Mouse (Mus musculus) embryonic facial prominence, embryonic 11.5 days (tissue): ENCODE measurements at regions not wholly inside any gene's neighbourhood (a gene's known extent, or its start where the extent isn't known, plus 50 kb on each side); places are given as distances from the start of the nearest gene placed in this dataset.

Source experiments
- ATAC-seq: fragments of 200-750 bp; cut with Nextera tagmentation; replicated peaks from 2 replicates; pipeline ENCODE4 v1.8.0; 2017; ENCODE audit warnings: low read depth; ENCODE audit not compliant: insufficient number of reproducible peaks, low FRiP score, low TSS enrichment
- DNase-seq: peaks from one replicate; pipeline ENCODE4 v3.0.0-alpha.2; 2015; ENCODE audit warnings: low spot score
- H3K27ac ChIP-seq: fragments of 300-500 bp; sonication (generic); replicated peaks from 2 replicates; pipeline ENCODE4 v1.5.1; 2014; ENCODE audit warnings: mild to moderate bottlenecking, low read depth, low read length, control low read depth
- H3K27me3 ChIP-seq: fragments of 300-500 bp; sonication (generic); 2 replicates; pipeline ENCODE4 v1.6.1; 2014; ENCODE audit warnings: mild to moderate bottlenecking, low read length, moderate library complexity, mixed read lengths; ENCODE audit not compliant: control insufficient read depth, insufficient read depth
- H3K36me3 ChIP-seq: fragments of 300-500 bp; sonication (generic); replicated peaks from 2 replicates; pipeline ENCODE4 v1.6.1; 2014; ENCODE audit warnings: low read depth, mild to moderate bottlenecking, low read length, moderate library complexity, mixed read lengths; ENCODE audit not compliant: control insufficient read depth, insufficient read depth
- H3K4me1 ChIP-seq: fragments of 300-500 bp; sonication (generic); 2 replicates; pipeline ENCODE4 v1.6.1; 2014; ENCODE audit warnings: low read length, mixed read lengths; ENCODE audit not compliant: control insufficient read depth, insufficient read depth
- H3K4me2 ChIP-seq: fragments of 300-500 bp; sonication (generic); 2 replicates; pipeline ENCODE4 v1.6.1; 2014; ENCODE audit warnings: low read depth, mild to moderate bottlenecking, control low read depth, low read length, moderate library complexity
- H3K4me3 ChIP-seq: fragments of 300-500 bp; sonication (generic); 2 replicates; pipeline ENCODE4 v1.5.1; 2014; ENCODE audit warnings: low read depth, low read length, control low read depth
- H3K9ac ChIP-seq: fragments of 300-500 bp; sonication (generic); replicated peaks from 2 replicates; pipeline ENCODE4 v1.6.1; 2014; ENCODE audit warnings: mild to moderate bottlenecking, control low read depth, low read length
- H3K9me3 ChIP-seq: fragments of 300-500 bp; sonication (generic); replicated peaks from 2 replicates; pipeline ENCODE4 v1.6.1; 2016; ENCODE audit warnings: mild to moderate bottlenecking, low read length, inconsistent platforms, mixed read lengths; ENCODE audit not compliant: control insufficient read depth
- WGBS: fragments of 180-500 bp; shearing (Covaris S2); extraction: QIAGEN DNeasy Blood & Tissue Kit; methylation state at CpG from one replicate; pipeline ENCODE4 v1.1.7; 2014; 5-methylcytosine and 5-hydroxymethylcytosine counted together

DNA sequence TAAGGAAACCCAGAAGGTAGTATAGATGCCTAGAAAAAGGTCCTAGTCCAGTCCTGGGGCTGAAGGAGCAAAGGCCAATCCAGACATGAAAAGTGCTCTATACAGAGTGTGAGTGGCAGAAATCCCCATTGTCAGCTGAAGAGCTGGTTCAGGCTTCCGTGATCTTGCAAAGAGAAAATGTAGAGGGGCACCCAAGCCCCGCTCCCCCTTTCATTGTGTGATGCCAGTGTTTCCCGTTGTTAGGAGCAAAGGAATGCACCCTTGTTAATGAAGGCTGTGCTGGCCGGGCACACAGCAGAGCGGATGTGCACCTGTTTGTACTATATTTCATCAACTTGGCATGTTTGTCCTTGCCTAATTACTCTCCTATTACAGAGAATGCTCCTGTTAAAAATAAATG is 492.5 kb downstream of the Mdfic start:
- H3K4me1 ChIP-seq: no peaks in the 10 kb centered on the region
- no peaks in the 10 kb centered on the region for H3K27me3 ChIP-seq
- H3K36me3 ChIP-seq: no peaks in the 10 kb centered on the region
- no peak overlapping the region for H3K4me2 ChIP-seq
- H3K9ac ChIP-seq: no peak overlapping the region
- whole genome bisulfite sequencing: 47% methylated on average over 5 of the region's 5 CpGs
- H3K4me3 ChIP-seq: no peak overlapping the region
- no peak for DNase-seq
- no peak overlapping the region for H3K27ac ChIP-seq
- ATAC-seq: peak; percentile 79; the same call in 1 of the 2 replicates
- H3K9me3 ChIP-seq: no peaks in the 10 kb centered on the region

GRCm38 (mm10) chr6:16213635-16214034 is 493.2 kb downstream of the Mdfic start:
- DNase-seq (no peak), ATAC-seq (no peak)
- H3K9ac ChIP-seq: no peak overlapping the region
- no peaks in the 10 kb centered on the region for H3K4me1 ChIP-seq
- 67% methylated on average over 4 of the region's 4 CpGs for WGBS
- no peak overlapping the region for H3K4me3 ChIP-seq
- H3K27me3 ChIP-seq: no peaks in the 10 kb centered on the region
- H3K36me3 ChIP-seq: no peaks in the 10 kb centered on the region
- no peaks in the 10 kb centered on the region for H3K9me3 ChIP-seq
- no peak overlapping the region for H3K4me2 ChIP-seq
- H3K27ac ChIP-seq: no peak overlapping the region

- H3K27me3 ChIP-seq: no peaks in the 10 kb centered on the region
Observed at GRCm38 (mm10) chr6:16221002-16221627, 500.7 kb downstream of the Mdfic start.

More at GRCm38 (mm10) chr6:16221002-16221627, 500.7 kb downstream of the Mdfic start:
- 34% methylated on average over 3 of the region's 3 CpGs for WGBS
- Histone ChIP-seq H3K27ac (no peak overlapping the region), H3K4me2 (no peak overlapping the region), H3K4me3 (no peak overlapping the region), H3K36me3 (no peaks in the 10 kb centered on the region), H3K9ac (no peak overlapping the region), H3K4me1 (no peaks in the 10 kb centered on the region), H3K9me3 (no peaks in the 10 kb centered on the region)
- DNase-seq: peak; percentile 71
- ATAC-seq: no peak
